Mouse (Mus musculus) CH12.LX (cell line): ENCODE data around the gene Whrn. TPM values are rescaled to one million over a fixed set of nuclear protein-coding genes. Genes with fewer than 3 reads are reported as not detected.
A peak's percentile ranks its signal among the peaks of the same experiment; 100 is the strongest.

Source experiments
- DNase-seq: peaks from one replicate; pipeline ENCODE4 v3.0.0-alpha.2; 2013; ENCODE audit errors: extremely low read depth
- H3K27ac ChIP-seq: 2 replicates; pipeline ENCODE4 v1.5.1; 2012; ENCODE audit warnings: low read depth, mild to moderate bottlenecking, control low read depth, moderate library complexity; ENCODE audit not compliant: insufficient read depth
- H3K27me3 ChIP-seq: replicated peaks from 2 replicates; pipeline ENCODE3; 2012; ENCODE audit warnings: inconsistent platforms
- H3K36me3 ChIP-seq, 2 experiments: replicated peaks in 1 of 2; 2 replicates each; pipeline versions ENCODE3 to v1.6.1; 2012; ENCODE audit warnings: inconsistent platforms in 1 of 2, low read length in 1 of 2, mild to moderate bottlenecking in 1 of 2, mixed read lengths in 1 of 2, moderate library complexity in 1 of 2; ENCODE audit not compliant: control insufficient read depth in 1 of 2, insufficient read depth in 1 of 2
- H3K4me1 ChIP-seq, 2 experiments: 2 replicates each; pipeline ENCODE4 v1.6.1; 2012; ENCODE audit warnings: inconsistent platforms in 1 of 2, moderate library complexity in 1 of 2; ENCODE audit not compliant: insufficient read depth in 2 of 2, control insufficient read depth in 1 of 2
- H3K4me2 ChIP-seq: 2 replicates; pipeline ENCODE4 v1.6.1; 2012; ENCODE audit warnings: low read depth, mild to moderate bottlenecking, control low read depth; ENCODE audit not compliant: poor library complexity, insufficient read depth, severe bottlenecking
- H3K4me3 ChIP-seq, 3 experiments: fragments of 150-350 bp in 1 of 3; sonication (generic) in 1 of 3; replicated peaks in 1 of 3; 2 replicates each; pipeline versions ENCODE3 to v1.5.1; 2011 to 2012; ENCODE audit warnings: low read depth in 2 of 3, low read length in 2 of 3, mild to moderate bottlenecking in 2 of 3, moderate library complexity in 2 of 3, control low read depth in 1 of 3, improper control_type of control experiment in 1 of 3, inconsistent platforms in 1 of 3, mixed read lengths in 1 of 3; ENCODE audit not compliant: poor library complexity in 1 of 3
- H3K79me2 ChIP-seq: replicated peaks from 2 replicates; pipeline ENCODE4 v1.6.1; 2012; ENCODE audit warnings: mild to moderate bottlenecking, moderate library complexity; ENCODE audit not compliant: control insufficient read depth, poor library complexity, insufficient read depth, severe bottlenecking; ENCODE audit errors: extremely low read depth
- H3K9ac ChIP-seq: 2 replicates; pipeline ENCODE4 v1.6.1; 2012; ENCODE audit warnings: low read depth, mild to moderate bottlenecking, control low read depth, moderate library complexity; ENCODE audit not compliant: insufficient read depth
- H3K9me3 ChIP-seq: replicated peaks from 2 replicates; pipeline ENCODE3; 2012; ENCODE audit warnings: low read length, inconsistent platforms, mixed read lengths
- BHLHE40 ChIP-seq: IDR thresholded peaks from 2 replicates; pipeline ENCODE4 v1.6.1; 2011; ENCODE audit warnings: mild to moderate bottlenecking, low read depth, low read length, improper control_type of control experiment
- CHD2 ChIP-seq: IDR thresholded peaks from 2 replicates; pipeline ENCODE4 v1.6.1; 2011; ENCODE audit warnings: low read length, improper control_type of control experiment
- CTCF ChIP-seq, 2 experiments: IDR thresholded peaks in 1 of 2; conservative IDR thresholded peaks in 1 of 2; 2 replicates each; pipeline ENCODE4 v1.5.1; 2011 to 2012; ENCODE audit warnings: low read depth in 2 of 2, low read length in 2 of 2, improper control_type of control experiment in 1 of 2, inconsistent platforms in 1 of 2, mild to moderate bottlenecking in 1 of 2, moderate library complexity in 1 of 2
- E2F4 ChIP-seq: IDR thresholded peaks from 2 replicates; pipeline ENCODE4 v1.6.1; 2011; ENCODE audit warnings: low read depth, low read length, improper control_type of control experiment; ENCODE audit not compliant: insufficient replicate concordance
- ELF1 ChIP-seq: IDR thresholded peaks from 2 replicates; pipeline ENCODE4 v1.6.1; 2014; ENCODE audit warnings: low read depth, mild to moderate bottlenecking, inconsistent platforms, low read length, improper control_type of control experiment
- ETS1 ChIP-seq: conservative IDR thresholded peaks from 2 replicates; pipeline ENCODE4 v1.6.1; 2012; ENCODE audit warnings: low read depth, mild to moderate bottlenecking, inconsistent platforms, low read length, improper control_type of control experiment, moderate library complexity
- GABPA ChIP-seq: IDR thresholded peaks from 2 replicates; pipeline ENCODE4 v1.6.1; 2012; ENCODE audit warnings: low read depth, low read length, improper control_type of control experiment, inconsistent platforms; ENCODE audit not compliant: insufficient replicate concordance
- HCFC1 ChIP-seq: IDR thresholded peaks from 2 replicates; pipeline ENCODE4 v1.6.1; 2012; ENCODE audit warnings: low read depth, mild to moderate bottlenecking, inconsistent platforms, low read length, improper control_type of control experiment
- IRF4 ChIP-seq: IDR thresholded peaks from 2 replicates; pipeline ENCODE4 v1.6.1; 2014; ENCODE audit warnings: low read depth, mild to moderate bottlenecking, inconsistent platforms, low read length, improper control_type of control experiment
- JUN ChIP-seq: IDR thresholded peaks from 2 replicates; pipeline ENCODE4 v1.6.1; 2011; ENCODE audit warnings: low read depth, mild to moderate bottlenecking, low read length, improper control_type of control experiment, moderate library complexity; ENCODE audit not compliant: insufficient read depth
- MAX ChIP-seq: IDR thresholded peaks from 2 replicates; pipeline ENCODE4 v1.6.1; 2011; ENCODE audit warnings: low read length, improper control_type of control experiment
- MAZ ChIP-seq: IDR thresholded peaks from 2 replicates; pipeline ENCODE4 v1.6.1; 2012; ENCODE audit warnings: low read depth, mild to moderate bottlenecking, inconsistent platforms, low read length, improper control_type of control experiment, moderate library complexity
- MEF2A ChIP-seq: IDR thresholded peaks from 2 replicates; pipeline ENCODE4 v1.6.1; 2014; ENCODE audit warnings: low read depth, mild to moderate bottlenecking, inconsistent platforms, low read length, improper control_type of control experiment, borderline replicate concordance
- MXI1 ChIP-seq: IDR thresholded peaks from 2 replicates; pipeline ENCODE4 v1.6.1; 2011; ENCODE audit warnings: mild to moderate bottlenecking, low read depth, low read length, improper control_type of control experiment
- NELFE ChIP-seq: IDR thresholded peaks from 2 replicates; pipeline ENCODE4 v1.6.1; 2011; ENCODE audit warnings: low read depth, low read length, improper control_type of control experiment
- NRF1 ChIP-seq: IDR thresholded peaks from 2 replicates; pipeline ENCODE4 v1.6.1; 2014; ENCODE audit warnings: low read depth, mild to moderate bottlenecking, inconsistent platforms, low read length, improper control_type of control experiment, moderate library complexity
- PAX5 ChIP-seq: IDR thresholded peaks from 2 replicates; pipeline ENCODE4 v1.6.1; 2012; ENCODE audit warnings: low read length, inconsistent platforms, mixed read lengths
- POLR2A ChIP-seq: IDR thresholded peaks from 2 replicates; pipeline ENCODE4 v1.6.1; 2011; ENCODE audit warnings: low read depth, mild to moderate bottlenecking, improper control_type of control experiment, low read length
- POLR2AphosphoS2 ChIP-seq: IDR thresholded peaks from 2 replicates; pipeline ENCODE4 v1.6.1; 2011; ENCODE audit warnings: low read depth, low read length, improper control_type of control experiment
- RAD21 ChIP-seq: IDR thresholded peaks from 2 replicates; pipeline ENCODE4 v1.6.1; 2011; ENCODE audit warnings: low read depth, mild to moderate bottlenecking, low read length, improper control_type of control experiment, moderate library complexity
- SIN3A ChIP-seq: IDR thresholded peaks from 2 replicates; pipeline ENCODE4 v1.6.1; 2012; ENCODE audit warnings: low read length, improper control_type of control experiment, inconsistent platforms
- SMC3 ChIP-seq: IDR thresholded peaks from 2 replicates; pipeline ENCODE4 v1.6.1; 2011; ENCODE audit warnings: low read depth, low read length, improper control_type of control experiment
- TBP ChIP-seq: conservative IDR thresholded peaks from 2 replicates; pipeline ENCODE4 v1.6.1; 2011; ENCODE audit warnings: low read depth, low read length, improper control_type of control experiment
- TCF12 ChIP-seq: IDR thresholded peaks from 2 replicates; pipeline ENCODE4 v1.6.1; 2014; ENCODE audit warnings: low read depth, mild to moderate bottlenecking, inconsistent platforms, low read length, improper control_type of control experiment
- USF1 ChIP-seq: IDR thresholded peaks from 2 replicates; pipeline ENCODE4 v1.6.1; 2014; ENCODE audit warnings: low read depth, mild to moderate bottlenecking, inconsistent platforms, low read length, improper control_type of control experiment
- USF2 ChIP-seq: conservative IDR thresholded peaks from 2 replicates; pipeline ENCODE4 v1.6.1; 2011; ENCODE audit warnings: low read depth, low read length, improper control_type of control experiment
- ZC3H11A ChIP-seq: IDR thresholded peaks from 2 replicates; pipeline ENCODE4 v1.6.1; 2012; ENCODE audit warnings: low read depth, mild to moderate bottlenecking, inconsistent platforms, low read length, improper control_type of control experiment
- ZKSCAN1 ChIP-seq: IDR thresholded peaks from 2 replicates; pipeline ENCODE4 v1.6.1; 2012; ENCODE audit warnings: low read depth, inconsistent platforms, low read length, improper control_type of control experiment, borderline replicate concordance
- ZMIZ1 ChIP-seq: IDR thresholded peaks from 2 replicates; pipeline ENCODE4 v1.6.1; 2012; ENCODE audit warnings: low read depth, mild to moderate bottlenecking, inconsistent platforms, low read length, improper control_type of control experiment
- ZNF384 ChIP-seq: IDR thresholded peaks from 2 replicates; pipeline ENCODE4 v1.6.1; 2012; ENCODE audit warnings: low read depth, low read length, improper control_type of control experiment, inconsistent platforms
- dilution Hi-C: fragments of 300-500 bp; cut with MboI; formaldehyde crosslinking; loops from 2 replicates; pipeline ENCODE4 v1.14.3; 2020; ENCODE audit warnings: low sequenced_read_pairs; ENCODE audit not compliant: extremely low pct_unique_long_range_greater_than_20kb, extremely low pct_ligation_motif_present
- in situ Hi-C: fragments of 300-500 bp; cut with MboI; formaldehyde crosslinking; loops from 3 replicates; pipeline ENCODE4 v1.14.3; 2019; ENCODE audit warnings: low sequenced_read_pairs, low pct_ligation_motif_present, low pct_unique_long_range_greater_than_20kb, mixed read lengths
- polyA plus RNA-seq: library from polyadenylated mRNA; unstranded; fragments of >175 nt; gene quantifications from 2 replicates; pipeline ENCODE4 v1.2.1, GENCODE M21; 2012; ENCODE audit warnings: low read depth; ENCODE audit not compliant: insufficient read length
- total RNA-seq, 2 experiments: library from RNA; depleted of rRNA; stranded (reverse); fragments of 300-350 nt in 1 of 2; fragments of >200 nt in 1 of 2; gene quantifications; 2 replicates each; pipeline ENCODE4 v1.2.3; 2012 to 2014

The Whrn gene
- total and polyA plus RNA-seq, 3 experiments = 0.99 to 9.4 (median 4.5) TPM

DNA sequence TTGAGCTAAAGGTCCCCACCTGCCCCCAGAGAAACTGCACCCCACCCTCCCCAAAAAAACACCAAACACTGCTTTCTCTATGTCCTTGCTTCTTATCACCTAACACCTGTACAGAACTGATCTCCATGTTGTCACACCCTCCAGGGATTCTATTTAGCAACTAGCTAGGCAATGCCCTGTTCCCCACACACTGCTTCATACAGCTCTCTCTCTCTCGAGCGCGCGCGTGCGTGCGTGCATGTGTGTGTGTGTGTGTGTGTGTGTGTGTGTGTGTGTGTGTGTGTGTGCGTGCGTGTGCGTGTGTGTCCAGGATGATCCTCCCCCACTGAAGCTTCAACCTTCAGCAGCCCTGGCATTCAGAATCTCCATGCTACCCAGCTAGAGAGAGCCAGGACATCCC is 93.7 kb downstream of the Whrn start:
- dilution Hi-C loops (no loop called here), in situ Hi-C loops (loop anchor here (10.0 to 25.0 kb wide), 4 partner anchors 47 to 535 kb away; partner anchors contain the start of genes Orm3 and Tnfsf8)
- Histone ChIP-seq H3K4me3 (peak overlapping the region; percentile 69 to 77 (median 70)), H3K36me3 (peaks cover 21 to 35% of the 10 kb centered on the region in 2 experiments), H3K79me2 (peaks cover 84% of the 10 kb centered on the region), H3K27me3 (no peaks in the 10 kb centered on the region), H3K4me1 (peaks cover 38 to 85% of the 10 kb centered on the region in 2 experiments), H3K27ac (peak overlapping the region; percentile 95), H3K9ac (peak overlapping the region; percentile 97), H3K4me2 (peak overlapping the region; percentile 85), H3K9me3 (peaks cover 11% of the 10 kb centered on the region)
- TF ChIP-seq MAX (no peak), PAX5 (no peak), MEF2A (no peak), SMC3 (no peak), POLR2AphosphoS2 (no peak), NRF1 (peak; percentile 66), NELFE (no peak), USF2 (no peak), GABPA (no peak), POLR2A (0 out of 2 replicates have a peak, but pooled peaks have one; percentile 31), BHLHE40 (peak; percentile 63), CHD2 (0 out of 2 replicates have a peak, but pooled peaks have one; percentile 17), SIN3A (peak; percentile 77; the same call in 1 of the 2 replicates), USF1 (no peak), ZKSCAN1 (no peak), CTCF (conservative IDR thresholded peaks at IDR 0.05 in 1 of 2, IDR thresholded peaks at IDR 0.05 in 1 of 2; ENCODE audit: low read depth in 2 of 2, low read length in 2 of 2) (no peak), TBP (no peak), RAD21 (no peak), MAZ (no peak), MXI1 (peak; percentile 54; the same call in 1 of the 2 replicates), ZMIZ1 (no peak; the same call in 1 of the 2 replicates), JUN (no peak)
- no peak for DNase-seq

DNA sequence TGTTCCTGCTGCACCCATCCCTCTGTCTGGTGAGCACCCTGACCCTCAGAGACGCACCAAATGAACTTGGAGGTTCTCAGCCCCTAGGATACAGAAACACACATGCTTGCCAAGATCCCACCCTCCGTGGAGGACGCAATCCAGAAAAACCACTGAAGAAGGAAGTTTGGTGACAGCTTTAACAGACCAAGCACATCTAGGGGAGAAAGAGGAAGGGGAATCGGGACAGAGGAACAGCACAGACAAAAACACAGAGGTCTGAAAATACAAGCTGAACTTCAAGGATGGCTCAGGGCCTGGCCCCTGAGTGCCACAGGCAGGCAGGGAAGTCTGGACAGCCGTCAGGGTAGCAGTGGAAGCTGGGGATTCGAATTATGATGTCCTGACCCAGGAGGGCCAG is 94.2 kb downstream of the Whrn start:
- Histone ChIP-seq H3K4me3 (peak overlapping the region; percentile 69 to 77 (median 70)), H3K79me2 (peaks cover 84% of the 10 kb centered on the region), H3K36me3 (peaks cover 25 to 38% of the 10 kb centered on the region in 2 experiments)
- TF ChIP-seq PAX5 (no peak), GABPA (no peak), E2F4 (no peak), BHLHE40 (no peak), IRF4 (no peak), JUN (no peak), ELF1 (no peak), ZNF384 (no peak), MAX (no peak), SIN3A (no peak), ZC3H11A (no peak), HCFC1 (no peak), SMC3 (no peak), ZKSCAN1 (no peak), MAZ (no peak), ETS1 (no peak), ZMIZ1 (no peak), TCF12 (no peak)
- TF ChIP-seq, all 38 proteins: peak for 0
- H3K27me3 ChIP-seq = no peaks in the 10 kb centered on the region
- H3K9ac ChIP-seq = peak overlapping the region; percentile 97
- in situ Hi-C loops (loop anchor here (10.0 to 25.0 kb wide), 4 partner anchors 47 to 536 kb away; partner anchors contain the start of genes Orm3 and Tnfsf8), dilution Hi-C loops (no loop called here)
- H3K4me2 ChIP-seq = peak overlapping the region; percentile 85
- H3K9me3 ChIP-seq = peaks cover 11% of the 10 kb centered on the region
- H3K4me1 ChIP-seq = peaks cover 38 to 84% of the 10 kb centered on the region in 2 experiments
- DNase-seq = no peak
- H3K27ac ChIP-seq = peak overlapping the region; percentile 95
